8 mouse cellular contexts compared by ENCODE assay signal in the genomic region with DNA sequence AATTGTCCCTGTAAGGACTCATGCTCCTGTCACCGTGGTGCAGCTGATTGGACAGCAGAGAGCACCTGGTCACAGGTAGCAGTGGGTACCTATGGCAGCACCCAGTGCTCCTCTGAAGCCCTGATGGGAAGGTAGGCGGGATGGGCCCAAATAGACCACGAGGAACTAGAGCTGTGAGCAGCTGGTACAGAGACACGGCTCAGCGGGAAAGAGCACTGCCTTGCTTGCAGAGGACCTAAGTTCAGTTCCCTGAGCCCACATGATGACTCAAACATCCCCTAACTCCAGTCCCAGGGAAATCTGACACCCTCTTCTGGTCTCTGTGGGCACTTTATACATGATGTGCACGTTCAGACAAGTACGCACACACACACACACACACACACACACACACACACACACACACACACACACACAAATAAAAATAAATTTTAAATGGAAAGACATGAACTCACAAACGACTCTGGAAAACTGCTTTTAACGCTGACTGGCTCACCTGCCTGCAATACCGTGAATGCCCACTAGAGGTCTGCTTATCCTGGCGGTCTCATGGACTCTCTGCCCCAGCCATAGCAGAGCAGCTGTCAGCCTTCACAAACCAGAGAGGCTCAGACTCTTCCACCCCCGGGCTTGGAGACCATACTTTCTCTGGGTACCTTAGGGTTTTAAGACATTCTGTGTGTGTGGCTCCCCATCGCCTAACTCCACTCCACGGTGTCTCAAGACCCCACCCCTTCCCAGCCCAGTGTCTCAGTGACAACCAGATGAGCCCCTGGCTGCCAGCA. TPM values are rescaled to one million over a fixed set of nuclear protein-coding genes. Genes with fewer than 3 reads are reported as not detected.
DNase-seq lines count a peak whose midpoint lies in the region; ATAC-seq lines count a peak whose summit lies in the region.

No protein-coding gene starts in this region.

- H3K27ac ChIP-seq in hindbrain, embryonic 13.5 days = no peak overlapping the region

- H3K9me3 ChIP-seq in hindbrain, embryonic 13.5 days = no peaks in the 10 kb centered on the region

- H3K4me1 ChIP-seq in hindbrain, embryonic 13.5 days (replicated peaks) = peaks cover 16% of the 10 kb centered on the region

- intact Hi-C loops in left cerebral cortex, postnatal 14 days (cut with DNase I) = no loop called here

- no peak overlapping the region for H3K4me2 ChIP-seq in hindbrain, embryonic 13.5 days

- no peaks in the 10 kb centered on the region for H3K27me3 ChIP-seq in hindbrain, embryonic 13.5 days

- peak; percentile 56 for ATAC-seq in frontal cortex, adult (ENCODE audit: low TSS enrichment)
- ATAC-seq in hindbrain, embryonic 13.5 days (ENCODE audit: low FRiP score) = peak; percentile 60; the same call in 1 of the 2 replicates
- peak; percentile 47 for ATAC-seq in megakaryocyte progenitor cell, adult 5-6 weeks (replicated peaks; ENCODE audit: poor library complexity)

- no peaks in the 10 kb centered on the region for H3K36me3 ChIP-seq in hindbrain, embryonic 13.5 days

- peak; percentile 92 for DNase-seq in R1 (ENCODE audit: low read depth, low spot score)
- peak; percentile 77 for DNase-seq in cerebellum, adult 9-10 months
- peak; percentile 84 to 89 for DNase-seq in left cerebral cortex, postnatal 14 days (ENCODE audit: low spot score in 2 of 2)
- DNase-seq in right cerebral cortex, postnatal 36 days (ENCODE audit: low spot score in 2 of 2) = peak; percentile 50 to 58
- peak; percentile 48 for DNase-seq in yolk sac, embryonic 10.5 days (ENCODE audit: low spot score)

- no peak overlapping the region for H3K9ac ChIP-seq in hindbrain, embryonic 13.5 days

- WGBS in hindbrain, embryonic 13.5 days = 24% methylated on average over 14 of the region's 14 CpGs

- no peak overlapping the region for H3K4me3 ChIP-seq in hindbrain, embryonic 13.5 days

RNA-seq across cellular contexts. Expression of gene Ptges, which starts 1.6 kb away (rescaled TPM):
- polyA plus RNA-seq in hindbrain, embryonic 13.5 days (2015; fragmentation: Nextera tagmentation; extraction: Ambion mirVana) = 3.8 and 5.8 TPM in 2 replicates
- 1 to 10 TPM; 3.8 to 4.9 TPM for total RNA-seq in left cerebral cortex, postnatal 14 days (2021)
- 0.17 and 1.1 TPM in 2 replicates for total RNA-seq in megakaryocyte progenitor cell, adult 5-6 weeks (2015)
- total RNA-seq in megakaryocyte progenitor cell, adult 5-6 weeks (2017) = 0.71 and 2.6 TPM in 2 replicates

RNA-seq across cellular contexts. Expression of gene Tor1b, which starts 24.7 kb away (rescaled TPM):
- 17.4 and 17.6 TPM in 2 replicates for polyA plus RNA-seq in hindbrain, embryonic 13.5 days (2015; fragmentation: Nextera tagmentation; extraction: Ambion mirVana)
- 10 to 100 TPM; 31.6 to 34.6 TPM for total RNA-seq in left cerebral cortex, postnatal 14 days (2021)
- 28.6 and 29.4 TPM in 2 replicates for total RNA-seq in megakaryocyte progenitor cell, adult 5-6 weeks (2015)
- total RNA-seq in megakaryocyte progenitor cell, adult 5-6 weeks (2017) = 36.4 and 38.9 TPM in 2 replicates

RNA-seq across cellular contexts. Expression of gene Tor1a, which starts 39.7 kb away (rescaled TPM):
- polyA plus RNA-seq in hindbrain, embryonic 13.5 days (2015; fragmentation: Nextera tagmentation; extraction: Ambion mirVana) = 90.8 and 92.5 TPM in 2 replicates
- 10 to 100 TPM; 42.6 to 45.7 TPM for total RNA-seq in left cerebral cortex, postnatal 14 days (2021)
- 63.5 and 65.1 TPM in 2 replicates for total RNA-seq in megakaryocyte progenitor cell, adult 5-6 weeks (2015)
- total RNA-seq in megakaryocyte progenitor cell, adult 5-6 weeks (2017) = 71.7 and 96.5 TPM in 2 replicates

RNA-seq across cellular contexts. Expression of gene BC005624, which starts 54.0 kb away (rescaled TPM):
- 90.9 and 99.6 TPM in 2 replicates for polyA plus RNA-seq in hindbrain, embryonic 13.5 days (2015; fragmentation: Nextera tagmentation; extraction: Ambion mirVana)
- total RNA-seq in left cerebral cortex, postnatal 14 days (2021) = 10 to 100 TPM; 56.9 TPM
- total RNA-seq in megakaryocyte progenitor cell, adult 5-6 weeks (2015) = 40.5 and 43.3 TPM in 2 replicates
- 68.0 and 73.9 TPM in 2 replicates for total RNA-seq in megakaryocyte progenitor cell, adult 5-6 weeks (2017)

RNA-seq across cellular contexts. Expression of gene Usp20, which starts 54.0 kb away (rescaled TPM):
- polyA plus RNA-seq in hindbrain, embryonic 13.5 days (2015; fragmentation: Nextera tagmentation; extraction: Ambion mirVana) = 42.4 and 45.4 TPM in 2 replicates
- 10 to 100 TPM; 60.5 to 66.1 TPM for total RNA-seq in left cerebral cortex, postnatal 14 days (2021)
- total RNA-seq in megakaryocyte progenitor cell, adult 5-6 weeks (2015) = 1.9 and 2.2 TPM in 2 replicates
- total RNA-seq in megakaryocyte progenitor cell, adult 5-6 weeks (2017) = 2.7 TPM in 2 replicates
